Mouse (Mus musculus): ENCODE results near the gene 4930404N11Rik. TPM values are rescaled to one million over a fixed set of nuclear protein-coding genes. Genes with fewer than 3 reads are reported as not detected.

The 4930404N11Rik gene
- polyA plus RNA-seq, 1 experiment = 30.6 TPM

- Histone ChIP-seq H3K9me3 (no peaks in the 10 kb centered on the region), H3K4me1 (peaks cover 56% of the 10 kb centered on the region), H3K27me3 (replicated peaks) (peaks cover 5% of the 10 kb centered on the region), H3K4me3 (replicated peaks) (peak overlapping the region; percentile 87), H3K36me3 (replicated peaks; ENCODE audit: low read length) (peaks cover 51% of the 10 kb centered on the region)
- TF ChIP-seq GATA1 (IDR thresholded peaks at IDR 0.05; ENCODE audit: borderline replicate concordance, low read length) (no peak), FLI1 (IDR thresholded peaks at IDR 0.05; ENCODE audit: low read length) (no peak)
These were observed 27.9 kb upstream of the 4930404N11Rik start for GRCm38 (mm10) chr10:81393456-81394063.

GRCm38 (mm10) chr10:81392781-81393185 lies 27.2 kb upstream of the 4930404N11Rik start, which contains the start of gene Smim24:
TSS of gene Smim24 (plus strand) at chr10:81393051.
- Histone ChIP-seq H3K9me3 (no peaks in the 10 kb centered on the region), H3K4me3 (replicated peaks) (peak within 1 kb of the TSS; percentile 87), H3K4me1 (peaks cover 60% of the 10 kb centered on the region), H3K36me3 (replicated peaks; ENCODE audit: low read length) (peaks cover 52% of the 10 kb centered on the region), H3K27me3 (replicated peaks) (peaks cover 5% of the 10 kb centered on the region)
- TF ChIP-seq FLI1 (IDR thresholded peaks at IDR 0.05; ENCODE audit: low read length) = no peak
- TF ChIP-seq GATA1 (IDR thresholded peaks at IDR 0.05; ENCODE audit: borderline replicate concordance, low read length) = no peak

- H3K27me3 ChIP-seq (replicated peaks) = peaks cover 5% of the 10 kb centered on the region
- H3K36me3 ChIP-seq (replicated peaks; ENCODE audit: low read length) = peaks cover 52% of the 10 kb centered on the region
- H3K9me3 ChIP-seq = no peaks in the 10 kb centered on the region
- H3K4me3 ChIP-seq (replicated peaks) = peak overlapping the region; percentile 14
- TF ChIP-seq FLI1 (IDR thresholded peaks at IDR 0.05; ENCODE audit: low read length) (no peak), GATA1 (IDR thresholded peaks at IDR 0.05; ENCODE audit: borderline replicate concordance, low read length) (no peak)
- H3K4me1 ChIP-seq = peaks cover 65% of the 10 kb centered on the region
These were observed 26.7 kb upstream of the 4930404N11Rik start for GRCm38 (mm10) chr10:81392270-81392669.

- H3K4me3 ChIP-seq (replicated peaks) = no peak overlapping the region
- H3K4me1 ChIP-seq = peaks cover 76% of the 10 kb centered on the region
- H3K36me3 ChIP-seq (replicated peaks; ENCODE audit: low read length) = peaks cover 55% of the 10 kb centered on the region
- no peak for TF ChIP-seq FLI1 (IDR thresholded peaks at IDR 0.05; ENCODE audit: low read length)
- no peak for TF ChIP-seq GATA1 (IDR thresholded peaks at IDR 0.05; ENCODE audit: borderline replicate concordance, low read length)
- peaks cover 4% of the 10 kb centered on the region for H3K27me3 ChIP-seq (replicated peaks)
- no peaks in the 10 kb centered on the region for H3K9me3 ChIP-seq
These were observed 25.0 kb upstream of the 4930404N11Rik start for GRCm38 (mm10) chr10:81390678-81390965.

GRCm38 (mm10) chr10:81389801-81390677 lies 24.4 kb upstream of the 4930404N11Rik start:
- Histone ChIP-seq H3K36me3 (replicated peaks; ENCODE audit: low read length) (peaks cover 56% of the 10 kb centered on the region), H3K4me3 (replicated peaks) (no peak overlapping the region), H3K4me1 (peaks cover 79% of the 10 kb centered on the region), H3K27me3 (replicated peaks) (peaks cover 4% of the 10 kb centered on the region), H3K9me3 (no peaks in the 10 kb centered on the region)
- no peak for TF ChIP-seq FLI1 (IDR thresholded peaks at IDR 0.05; ENCODE audit: low read length)
- no peak for TF ChIP-seq GATA1 (IDR thresholded peaks at IDR 0.05; ENCODE audit: borderline replicate concordance, low read length)

- no peaks in the 10 kb centered on the region for H3K9me3 ChIP-seq
- peaks cover 77% of the 10 kb centered on the region for H3K4me1 ChIP-seq
- peaks cover 56% of the 10 kb centered on the region for H3K36me3 ChIP-seq (replicated peaks; ENCODE audit: low read length)
- H3K4me3 ChIP-seq (replicated peaks) = no peak overlapping the region
- TF ChIP-seq GATA1 (IDR thresholded peaks at IDR 0.05; ENCODE audit: borderline replicate concordance, low read length) = no peak
- no peak for TF ChIP-seq FLI1 (IDR thresholded peaks at IDR 0.05; ENCODE audit: low read length)
- H3K27me3 ChIP-seq (replicated peaks) = no peaks in the 10 kb centered on the region
These were observed 23.8 kb upstream of the 4930404N11Rik start for GRCm38 (mm10) chr10:81389373-81389772.

GRCm38 (mm10) chr10:81388505-81389055 lies 23.0 kb upstream of the 4930404N11Rik start, which contains the start of gene Gm48552:
TSS of gene Gm48552 (plus strand) at chr10:81389005.
- peaks cover 56% of the 10 kb centered on the region for H3K36me3 ChIP-seq (replicated peaks; ENCODE audit: low read length)
- H3K9me3 ChIP-seq = no peaks in the 10 kb centered on the region
- no peak for TF ChIP-seq GATA1 (IDR thresholded peaks at IDR 0.05; ENCODE audit: borderline replicate concordance, low read length)
- no peak for TF ChIP-seq FLI1 (IDR thresholded peaks at IDR 0.05; ENCODE audit: low read length)
- H3K4me1 ChIP-seq = peaks cover 69% of the 10 kb centered on the region
- H3K27me3 ChIP-seq (replicated peaks) = no peaks in the 10 kb centered on the region
- no peak within 1 kb of the TSS for H3K4me3 ChIP-seq (replicated peaks)

- Histone ChIP-seq H3K36me3 (replicated peaks; ENCODE audit: low read length) (peaks cover 56% of the 10 kb centered on the region), H3K4me1 (peaks cover 67% of the 10 kb centered on the region), H3K27me3 (replicated peaks) (no peaks in the 10 kb centered on the region), H3K4me3 (replicated peaks) (peak overlapping the region; percentile 33), H3K9me3 (no peaks in the 10 kb centered on the region)
- no peak for TF ChIP-seq FLI1 (IDR thresholded peaks at IDR 0.05; ENCODE audit: low read length)
These were observed 22.1 kb upstream of the 4930404N11Rik start for GRCm38 (mm10) chr10:81387716-81388115.

- H3K4me1 ChIP-seq = peaks cover 77% of the 10 kb centered on the region
These were observed 20.1 kb upstream of the 4930404N11Rik start for GRCm38 (mm10) chr10:81385603-81386306.

More at GRCm38 (mm10) chr10:81385603-81386306, 20.1 kb upstream of the 4930404N11Rik start:
- H3K4me3 ChIP-seq (replicated peaks) = peak overlapping the region; percentile 91
- no peaks in the 10 kb centered on the region for H3K27me3 ChIP-seq (replicated peaks)
- H3K36me3 ChIP-seq (replicated peaks; ENCODE audit: low read length) = peaks cover 47% of the 10 kb centered on the region
- TF ChIP-seq GATA1 (IDR thresholded peaks at IDR 0.05; ENCODE audit: borderline replicate concordance, low read length) (no peak), FLI1 (IDR thresholded peaks at IDR 0.05; ENCODE audit: low read length) (no peak)
- H3K9me3 ChIP-seq = no peaks in the 10 kb centered on the region

All from megakaryocyte, embryonic 14.5 days (primary cell).